Mouse (Mus musculus) left cerebral cortex, adult 11 months (tissue): ENCODE measurements around the gene Gaa.
"Not testable (repeated sequence)": the region's sequence is repeated elsewhere in the genome, so short reads cannot be mapped to it uniquely, and the experiment has no call there.

Source experiments
- DNase-seq: peaks from one replicate; pipeline ENCODE4 v3.0.0; 2022; ENCODE audit warnings: low spot score

Gene Gaa

DNA sequence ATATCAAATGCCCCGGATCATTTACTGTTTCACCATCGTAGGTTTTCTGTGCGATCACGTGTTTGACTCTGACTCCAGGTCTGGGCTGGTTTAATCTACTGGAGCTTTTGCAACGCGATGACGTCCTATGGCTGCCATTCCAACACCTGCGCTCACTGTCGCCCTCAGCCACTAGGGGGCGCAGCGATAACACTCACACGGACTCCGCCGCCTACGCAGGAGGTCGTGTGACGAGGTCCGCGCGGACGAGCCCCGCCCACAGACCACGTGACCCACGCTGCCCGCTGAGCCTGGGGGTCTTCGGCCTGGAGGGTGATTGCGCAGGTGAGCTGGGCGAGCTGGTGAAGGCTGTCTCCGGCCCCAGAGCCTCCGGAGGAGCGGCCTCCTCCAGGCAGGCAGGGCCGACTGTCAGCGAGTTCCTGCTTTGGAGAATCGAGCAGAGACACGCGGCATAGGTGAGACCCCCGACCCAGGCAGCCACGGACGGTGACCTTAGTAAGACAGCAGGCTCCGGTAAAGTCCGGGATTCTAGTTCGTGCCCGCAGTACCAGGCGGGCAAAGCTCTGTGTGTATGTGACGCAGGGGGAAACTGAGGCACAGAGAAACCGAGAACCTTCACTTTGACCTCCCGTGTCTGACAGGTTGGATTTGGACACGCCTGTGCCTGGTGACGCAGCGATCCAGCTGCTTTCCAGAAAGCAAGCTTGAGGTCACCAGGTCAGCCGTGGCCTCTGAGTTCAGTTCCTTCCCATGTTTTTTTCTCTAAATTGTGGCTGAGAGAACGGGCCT is at the start of gene Gaa:
Gene Gaa (plus strand): TSS at position 120 of the 789 bp plus-strand sequence.
- peak; percentile 97 for DNase-seq

DNA sequence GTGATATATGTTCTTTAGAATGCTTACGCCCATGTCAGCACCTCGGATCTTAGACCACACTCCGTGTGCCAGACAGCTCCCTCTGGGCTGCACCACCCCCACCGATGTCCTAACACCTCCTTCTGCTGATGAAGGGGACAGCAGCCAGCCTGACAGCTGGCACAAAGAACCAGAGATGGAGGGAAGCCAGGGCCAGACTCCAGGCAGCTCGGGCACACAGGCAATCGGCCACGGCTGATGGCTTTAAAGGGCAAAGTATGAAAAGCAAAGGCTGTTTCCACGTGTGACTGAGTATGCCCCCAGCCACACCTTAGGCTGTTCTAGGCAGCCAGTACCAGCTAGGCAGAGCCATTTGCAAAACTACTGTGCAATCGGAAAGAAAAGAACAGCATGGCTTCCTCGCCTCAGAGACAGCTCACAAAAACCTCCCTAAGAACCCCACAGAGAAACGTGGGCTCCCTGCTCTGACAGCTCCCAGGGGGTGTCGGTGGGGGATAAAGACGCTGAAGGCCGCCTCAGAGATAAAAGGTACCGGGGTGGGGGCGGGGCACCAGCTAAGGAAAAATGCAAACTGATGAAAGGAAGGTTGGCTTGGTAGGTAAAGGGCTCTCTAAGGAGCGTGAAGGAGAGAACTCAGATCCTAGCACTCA is 47.7 kb upstream of the Gaa start:
- DNase-seq = peak; percentile 55

DNA sequence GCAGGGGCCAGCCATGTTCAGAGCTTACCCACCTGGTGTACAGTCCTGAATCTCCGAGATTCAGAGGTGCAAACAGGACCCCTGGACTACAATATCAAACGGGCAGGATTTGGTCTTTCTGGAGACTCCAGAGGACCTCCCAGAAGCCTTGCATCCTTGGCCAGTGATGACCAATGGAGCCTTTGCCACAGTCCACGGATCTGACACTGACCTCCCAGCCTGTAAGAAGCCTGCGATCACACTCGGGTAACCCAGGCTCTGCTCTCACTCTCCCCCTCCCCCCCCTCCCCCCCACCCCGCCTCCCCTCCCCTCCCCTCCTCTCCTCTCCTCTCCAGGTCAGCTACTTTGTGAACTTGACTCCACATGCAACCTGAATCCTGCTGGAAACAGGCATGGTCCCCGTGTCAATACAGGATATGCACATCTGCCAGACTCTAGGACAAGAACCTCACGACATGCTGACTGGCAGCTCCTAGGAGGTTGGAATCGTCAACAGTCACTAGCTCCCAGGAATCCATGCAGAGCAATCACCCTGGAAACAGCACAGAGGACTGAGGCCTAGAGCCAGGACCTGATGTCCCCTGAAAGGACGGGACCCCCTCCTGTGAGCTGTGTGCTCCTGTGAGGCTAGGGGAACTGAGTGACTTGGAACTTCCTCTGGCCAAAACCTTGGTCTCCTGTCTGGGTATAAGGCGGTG is 45.7 kb upstream of the Gaa start:
- DNase-seq = no peak

DNA sequence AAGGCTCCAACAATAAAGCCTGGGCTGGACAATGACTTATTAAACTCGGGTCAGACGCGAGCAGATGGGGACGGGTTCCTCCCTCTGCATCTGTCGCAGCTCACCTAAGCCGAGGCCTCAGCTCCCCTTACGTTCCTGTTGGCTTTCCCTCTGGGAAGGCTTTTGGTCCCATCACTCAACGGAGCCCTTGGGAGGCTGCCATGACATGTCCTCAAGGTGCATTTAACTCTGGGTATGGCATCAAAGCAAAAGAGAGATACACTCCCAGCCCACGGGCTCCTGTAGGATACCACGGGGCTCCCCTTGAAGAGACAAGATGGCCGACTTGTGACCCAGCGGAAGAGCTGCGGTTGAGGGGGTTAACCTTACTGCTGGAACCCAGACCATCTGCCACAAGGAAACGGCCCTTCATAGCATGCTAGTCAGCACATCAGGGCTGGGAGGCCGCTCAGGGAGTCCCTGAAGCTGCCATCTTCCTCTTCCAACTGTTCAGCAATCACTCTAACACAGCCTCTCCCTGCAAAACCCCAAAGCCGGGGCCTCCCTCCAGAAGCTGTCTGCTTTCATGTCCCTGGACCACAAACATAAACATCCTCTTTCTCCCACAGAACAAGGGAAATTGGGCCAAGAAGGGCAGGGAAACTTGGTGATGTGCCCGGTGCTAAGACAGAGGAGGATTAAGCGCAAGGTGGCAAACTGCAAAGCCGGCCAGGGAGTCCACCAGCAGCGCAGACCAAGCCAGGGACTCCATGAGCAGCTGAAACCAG is 44.4 kb upstream of the Gaa start:
- no peak for DNase-seq

DNA sequence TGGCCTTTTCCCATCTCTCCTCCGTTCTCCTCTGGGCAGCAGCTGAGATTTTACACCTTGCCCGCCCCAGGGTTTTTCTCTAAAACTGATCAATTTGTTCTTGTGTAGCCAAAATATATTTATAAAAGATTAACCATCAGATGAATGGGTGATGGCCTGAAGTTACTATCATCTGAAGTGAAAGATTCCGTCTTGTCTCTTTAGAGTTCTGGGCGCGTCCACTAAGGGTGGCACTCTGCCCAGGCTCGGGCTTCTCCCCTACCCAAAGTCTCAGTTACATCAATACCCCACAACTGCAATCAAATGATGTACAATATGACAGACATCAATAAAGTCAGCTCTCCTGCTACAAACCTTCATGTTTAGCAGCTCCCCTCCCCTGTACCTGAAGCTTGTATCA is 42.8 kb upstream of the Gaa start:
- no peak for DNase-seq

DNA sequence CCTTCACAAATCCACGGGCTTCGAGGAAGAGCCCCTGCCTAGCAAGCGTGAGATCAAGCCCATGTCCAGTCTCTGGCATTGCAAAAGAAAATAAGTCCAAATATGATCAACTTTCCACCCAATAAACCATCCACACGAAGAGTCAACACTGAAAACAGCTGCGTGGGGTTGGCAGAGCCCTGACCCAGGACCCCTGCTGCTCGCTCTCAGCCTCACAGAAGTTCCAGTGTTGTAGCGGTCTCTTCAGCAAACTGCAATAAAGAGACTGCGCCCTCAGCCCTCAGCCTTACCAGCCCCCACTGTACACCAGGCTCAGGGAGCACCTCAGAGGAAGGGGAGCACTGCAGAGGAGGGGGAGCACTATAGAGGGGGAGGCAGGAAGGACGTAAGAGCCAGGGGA is 42.1 kb upstream of the Gaa start:
- no peak for DNase-seq

DNA sequence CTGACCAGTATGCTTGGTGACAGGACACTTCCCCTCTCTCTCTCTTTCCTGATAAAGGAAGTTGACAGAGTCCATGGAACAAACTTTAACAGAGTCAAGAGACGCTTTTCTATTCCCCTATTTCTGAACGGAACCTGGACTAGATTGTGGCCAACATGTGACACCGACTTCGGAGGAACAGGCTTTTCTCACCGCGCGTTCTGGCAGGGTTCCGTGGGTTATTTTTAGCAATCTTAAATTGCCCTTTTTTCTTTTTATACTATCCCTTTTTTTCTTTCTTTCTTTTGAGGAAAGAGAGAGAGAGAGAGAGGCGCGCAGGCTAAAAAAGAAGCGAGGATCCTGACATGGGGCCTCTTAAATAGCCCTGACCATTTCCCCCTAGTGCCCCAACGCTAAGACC is 40.1 kb upstream of the Gaa start:
- DNase-seq = no peak

DNA sequence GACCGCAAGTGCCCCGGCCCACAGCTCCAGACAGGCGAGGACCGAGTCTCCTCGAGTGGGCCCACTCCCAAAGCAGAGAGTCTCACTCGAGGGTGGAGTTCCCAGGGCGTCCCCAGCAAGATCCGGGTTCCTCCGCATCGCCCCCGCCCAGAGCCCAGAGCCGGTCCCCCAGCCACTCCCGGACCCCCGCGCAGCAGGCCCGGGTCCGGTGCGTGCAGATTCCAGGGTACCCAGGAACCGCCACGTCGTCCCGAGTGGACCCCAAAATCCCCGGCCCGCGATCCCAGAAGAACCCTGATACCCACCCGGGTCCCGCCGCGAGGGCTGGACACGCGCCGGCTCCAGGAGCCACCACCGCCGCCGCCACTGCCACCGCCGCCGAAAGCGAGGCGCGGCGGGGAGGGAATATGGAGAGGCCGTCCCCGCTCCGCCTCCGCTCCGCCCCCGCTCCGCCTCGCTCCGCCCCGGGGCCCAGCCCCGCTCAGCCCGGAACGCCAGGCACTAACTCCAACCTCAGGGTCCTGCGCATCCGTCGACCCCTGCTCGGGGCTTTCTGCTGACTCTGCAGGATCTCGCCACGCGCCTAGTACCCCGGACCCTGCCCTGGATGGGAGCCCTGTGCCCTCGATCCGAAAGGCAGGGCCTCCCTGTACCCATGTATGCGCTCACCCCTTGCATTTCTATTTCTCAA is 39.5 kb upstream of the Gaa start, which contains the start of the genes Tbc1d16 and Ccdc40:
Gene Tbc1d16 (minus strand): TSS at position 409 of the 691 bp plus-strand sequence.
Gene Ccdc40 (plus strand): TSS at position 482 of the 691 bp plus-strand sequence.
- DNase-seq = no peak

DNA sequence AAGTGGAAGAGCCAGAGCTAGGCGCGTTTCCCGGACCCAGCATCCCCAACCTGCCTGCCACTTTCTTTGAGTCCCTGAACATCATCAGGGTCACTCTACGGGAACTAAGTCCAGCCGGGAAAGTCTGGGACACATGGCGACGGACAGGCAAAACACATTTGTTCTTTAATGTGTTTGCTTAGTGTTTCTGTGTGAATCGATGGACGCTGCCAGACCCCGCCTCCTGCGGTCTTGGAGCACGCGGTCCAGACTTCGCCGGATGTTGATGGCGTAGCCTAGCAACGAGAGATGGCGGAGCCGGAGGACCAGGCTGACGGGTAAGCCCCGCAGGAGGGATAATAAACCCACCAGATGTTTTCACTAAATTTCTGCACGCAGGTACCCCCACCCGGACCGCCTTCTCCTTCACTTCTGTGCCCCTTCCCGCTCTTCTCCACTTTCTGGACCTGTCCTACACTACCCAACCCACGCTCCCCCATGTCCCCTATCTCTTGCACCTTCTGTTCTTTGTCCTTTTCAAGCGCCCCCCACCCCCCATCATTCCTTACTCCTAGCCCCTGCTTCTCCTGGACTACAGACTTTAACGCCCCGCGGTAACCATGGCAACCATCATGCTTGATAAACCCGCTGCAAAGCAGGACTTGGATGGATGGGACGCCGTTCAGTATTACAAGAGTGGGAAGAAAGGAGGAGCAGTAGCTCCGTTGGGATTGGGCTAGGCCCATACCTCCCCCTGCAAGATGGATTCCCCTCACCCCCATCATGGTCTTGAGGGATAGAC is 38.7 kb upstream of the Gaa start:
- no peak for DNase-seq

DNA sequence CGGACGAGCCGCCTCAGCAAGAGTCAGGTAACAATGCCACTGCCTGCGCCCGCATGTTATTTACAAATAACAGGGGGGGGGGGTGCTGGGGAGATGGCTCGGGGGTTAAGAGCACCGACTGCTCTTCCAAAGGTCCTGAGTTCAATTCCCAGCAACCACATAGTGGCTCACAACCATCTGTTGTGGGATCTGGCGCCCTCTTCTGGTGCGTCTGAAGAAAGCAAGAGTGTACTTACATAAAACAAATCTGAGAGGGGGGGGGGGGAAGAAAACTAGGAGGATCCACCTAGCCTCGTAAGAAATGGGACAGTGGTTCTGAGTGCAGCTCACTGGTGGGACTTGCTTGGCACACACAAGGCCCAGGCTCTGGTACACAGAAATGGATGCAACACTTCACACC is 32.9 kb upstream of the Gaa start:
- DNase-seq = no peak

DNA sequence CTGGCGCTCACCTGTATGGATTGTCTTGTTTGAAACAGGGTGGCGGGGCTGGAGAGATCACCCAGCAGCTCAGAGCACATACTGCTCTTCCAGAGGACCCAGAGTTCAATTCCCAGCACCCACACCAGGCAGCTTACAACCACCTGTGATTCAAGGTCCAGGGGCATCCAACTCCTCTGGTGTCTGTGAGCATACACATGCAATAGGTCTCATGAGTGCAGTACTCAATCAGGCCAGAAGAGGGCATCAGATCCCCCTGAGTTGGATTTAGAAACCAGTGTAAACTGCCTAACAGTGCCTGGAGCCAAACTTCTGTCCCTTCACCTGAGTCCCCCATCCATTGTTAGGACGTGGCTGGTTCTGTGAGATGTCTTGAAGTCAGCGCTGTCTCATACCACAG is 32.1 kb upstream of the Gaa start:
- no peak for DNase-seq

DNA sequence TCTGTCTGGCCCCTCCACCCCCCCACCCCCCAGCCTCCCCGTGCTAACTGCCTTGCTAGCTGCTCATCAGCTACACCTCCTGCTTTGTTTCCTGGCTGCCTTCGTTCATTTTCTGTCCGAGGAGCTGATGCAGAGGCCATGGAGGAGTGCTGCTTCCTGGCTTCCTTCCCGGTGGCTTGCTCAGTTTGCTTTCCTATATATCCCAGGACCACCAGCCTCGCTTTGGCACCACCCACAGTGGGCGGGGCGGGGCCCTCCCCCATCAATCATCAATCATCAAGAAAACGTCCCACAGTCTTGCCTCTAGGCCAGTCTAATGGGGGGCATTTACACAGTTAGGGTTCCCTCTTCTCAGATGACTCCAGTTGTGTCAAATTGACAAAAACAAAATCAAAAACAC is 31.3 kb upstream of the Gaa start:
- DNase-seq = no peak

DNA sequence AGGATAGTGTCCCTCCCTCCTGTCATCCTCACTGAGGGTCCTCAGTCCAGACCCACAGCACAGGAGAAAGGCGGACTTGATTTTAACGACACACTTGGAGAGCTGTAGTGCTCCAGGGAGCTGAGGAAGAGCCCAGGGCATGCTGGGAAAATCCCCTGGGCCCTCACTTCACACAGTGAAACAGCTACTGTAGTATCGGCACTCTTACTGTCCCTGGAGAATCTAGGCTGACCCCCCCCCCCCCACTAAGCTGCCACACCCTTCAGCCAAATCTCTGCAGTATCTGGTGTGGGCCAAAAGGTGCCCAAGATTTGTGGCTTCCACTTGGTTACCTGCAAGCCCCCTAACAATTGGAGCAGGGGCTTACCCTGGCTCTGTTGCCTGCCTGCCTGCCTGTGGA is 30.7 kb upstream of the Gaa start:
- DNase-seq = no peak

DNA sequence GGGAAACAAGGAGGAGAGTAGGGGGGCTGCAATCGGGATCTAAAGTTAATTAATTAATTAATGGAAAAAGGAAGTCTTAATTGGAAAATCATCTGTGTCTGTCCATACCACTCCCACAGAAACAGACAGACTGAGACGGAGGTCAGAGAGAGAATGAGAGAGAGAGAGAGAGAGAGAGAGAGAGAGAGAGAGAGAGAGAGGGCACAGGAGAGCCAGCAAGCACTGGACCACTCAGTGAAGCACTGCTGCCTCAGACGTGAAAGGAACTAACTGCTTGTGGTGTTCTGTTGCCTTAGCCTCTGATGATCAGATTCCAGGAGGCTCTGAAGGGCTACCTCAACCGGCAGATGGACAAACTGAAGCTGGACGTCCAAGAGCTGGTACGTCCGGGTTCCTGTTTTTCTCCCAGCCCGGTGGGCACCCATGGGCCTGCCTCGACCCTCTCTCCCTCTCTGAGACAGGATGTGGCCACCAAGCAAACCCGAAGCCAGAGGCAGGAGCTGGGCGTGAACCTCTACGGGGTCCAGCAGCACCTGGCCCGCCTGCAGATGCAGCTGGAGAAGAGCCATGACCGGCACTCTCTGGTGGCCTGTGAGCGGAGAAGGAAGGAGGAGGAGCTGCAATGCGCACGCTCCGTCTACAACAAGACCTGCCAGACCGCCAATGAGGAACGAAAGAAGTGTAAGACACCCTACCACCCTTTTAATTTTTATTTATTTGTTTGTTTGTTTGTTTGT is 30.0 kb upstream of the Gaa start:
- DNase-seq = no peak

DNA sequence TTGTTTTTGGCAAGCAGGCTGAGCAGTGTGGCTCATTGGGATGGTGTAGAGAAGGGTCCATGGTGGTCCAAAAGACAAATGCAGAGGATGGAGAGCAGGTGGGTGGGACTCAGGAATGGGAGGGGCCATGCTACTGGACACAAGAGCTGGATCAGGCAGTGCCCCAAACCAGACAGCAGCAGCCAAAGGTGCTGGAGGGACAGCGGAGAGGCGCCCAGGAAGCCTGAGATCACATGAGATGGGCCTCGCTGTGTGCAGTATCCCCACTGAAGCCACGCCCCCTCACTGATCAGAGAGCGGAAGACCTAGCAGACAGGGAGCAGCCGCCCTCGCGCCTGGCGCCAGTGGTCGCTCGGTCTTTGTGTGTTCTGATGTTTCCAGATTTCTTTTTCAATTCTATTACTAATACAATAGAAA is 29.4 kb upstream of the Gaa start:
- no peak for DNase-seq

DNA sequence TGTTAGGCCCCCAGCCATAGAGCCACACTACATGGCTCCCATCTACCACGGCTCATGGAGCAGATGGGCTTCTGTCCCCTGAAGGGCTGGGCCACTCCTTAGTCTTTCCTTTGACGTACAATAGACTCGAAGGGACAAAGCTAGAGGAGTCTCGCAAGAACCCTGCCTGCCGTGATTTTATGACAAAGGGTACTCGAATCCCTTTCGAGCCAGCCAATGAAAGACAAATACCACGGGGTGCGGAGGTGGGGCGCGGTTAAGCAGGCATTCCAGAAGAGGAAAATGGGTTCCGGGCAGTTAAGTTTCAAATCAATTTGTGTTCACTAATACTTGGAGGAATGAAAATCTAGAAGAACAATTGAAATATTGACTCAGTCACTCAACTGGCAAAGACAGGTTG is 28.2 kb upstream of the Gaa start:
- no peak for DNase-seq

DNA sequence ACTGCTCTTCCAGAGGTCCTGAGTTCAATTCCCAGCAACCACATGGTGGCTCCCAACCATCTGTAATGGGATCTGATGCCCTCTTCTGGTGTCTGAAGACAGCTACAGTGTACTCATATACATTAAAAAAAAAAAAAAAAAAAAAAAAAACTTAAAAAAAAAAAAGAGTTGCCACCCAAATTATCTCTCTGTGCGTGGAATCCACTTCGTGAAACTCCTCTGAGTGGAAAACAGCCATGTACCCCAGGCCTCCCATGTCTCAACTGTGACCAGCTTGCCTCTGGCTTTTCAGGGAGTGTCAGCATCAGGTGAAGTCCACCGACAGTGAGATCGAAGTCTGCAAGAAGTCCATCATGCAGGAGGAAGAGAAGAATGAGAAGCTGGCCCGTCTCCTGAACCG is 22.1 kb upstream of the Gaa start:
- not testable (repeated sequence) for DNase-seq

DNA sequence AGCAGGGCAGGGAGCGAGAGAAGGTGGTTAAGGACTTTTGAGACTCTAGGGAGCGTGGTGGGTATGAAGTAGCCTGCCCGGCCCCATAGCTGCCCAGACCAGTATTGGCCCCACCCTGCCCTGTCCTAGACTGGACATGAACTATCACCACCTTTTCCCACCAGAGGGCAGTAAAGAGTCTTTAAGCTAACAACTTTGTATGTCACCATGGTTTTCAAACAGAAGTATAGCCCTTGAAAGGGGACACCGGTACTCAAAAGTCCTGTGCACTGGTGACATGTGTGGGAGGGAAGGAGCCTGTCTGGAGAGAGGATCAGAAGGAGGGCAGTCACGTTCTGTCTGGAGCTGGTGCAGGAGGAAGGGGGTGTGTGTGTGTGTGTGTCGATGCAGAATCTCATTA is 18.7 kb upstream of the Gaa start:
- DNase-seq = no peak

DNA sequence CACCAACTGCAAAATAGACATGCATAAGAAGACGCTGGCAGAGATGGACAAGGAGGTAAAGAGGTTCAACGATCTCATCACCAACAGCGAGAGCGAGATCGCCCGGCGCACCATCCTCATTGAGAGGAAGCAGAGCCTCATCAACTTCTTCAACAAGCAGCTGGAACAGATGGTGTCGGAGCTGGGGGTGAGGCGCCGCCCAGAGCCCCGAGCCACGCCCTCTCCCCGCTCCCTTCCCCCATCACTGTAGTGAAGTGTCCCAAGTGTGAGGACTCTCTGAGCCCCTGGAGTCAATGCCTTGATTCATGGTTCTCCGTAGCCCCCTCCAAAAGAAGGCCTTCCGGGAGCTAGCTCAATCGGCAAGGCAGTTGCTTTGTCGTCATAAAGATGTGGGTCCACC is 16.7 kb upstream of the Gaa start:
- DNase-seq = no peak

DNA sequence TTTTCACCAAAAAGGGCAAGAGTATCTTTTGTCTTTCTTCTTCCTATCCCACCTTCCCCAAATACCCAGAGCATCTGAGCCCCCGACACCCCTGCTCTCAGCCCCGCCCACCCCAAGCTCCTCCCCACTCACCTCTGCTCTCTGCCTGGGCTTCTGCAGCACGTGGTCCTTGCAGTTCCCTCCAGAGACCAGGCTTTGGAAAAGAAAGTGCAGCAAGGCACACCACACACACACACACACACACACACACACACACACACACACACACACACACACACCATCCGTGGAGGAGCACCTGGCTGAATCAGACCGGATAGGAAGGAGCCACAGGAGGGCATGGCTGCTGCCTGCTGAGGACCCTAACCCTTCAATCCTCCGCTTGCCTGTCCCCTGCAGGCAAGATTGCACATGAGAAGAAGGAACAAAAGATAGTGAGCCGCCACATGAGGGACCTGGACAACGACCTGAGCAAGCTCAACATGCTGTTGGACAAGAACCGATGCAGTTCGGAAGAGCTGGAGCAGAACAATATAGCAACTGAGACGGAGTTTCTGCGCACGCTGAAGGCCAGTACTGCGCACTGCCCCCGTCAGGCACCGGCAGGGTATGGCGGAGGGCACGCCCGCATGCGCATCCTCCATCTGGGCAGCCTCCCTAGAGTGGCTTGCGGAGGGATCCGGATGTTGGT is 14.7 kb upstream of the Gaa start:
- no peak for DNase-seq
